Mouse (Mus musculus) cerebellum, adult 9-11 months (tissue): ENCODE data around the gene Slc35a1.
"Not testable (repeated sequence)": the region's sequence is repeated elsewhere in the genome, so short reads cannot be mapped to it uniquely, and the experiment has no call there.

Experiments
- DNase-seq: peaks from one replicate; pipeline ENCODE4 v3.0.0; 2022

The Slc35a1 gene

DNA sequence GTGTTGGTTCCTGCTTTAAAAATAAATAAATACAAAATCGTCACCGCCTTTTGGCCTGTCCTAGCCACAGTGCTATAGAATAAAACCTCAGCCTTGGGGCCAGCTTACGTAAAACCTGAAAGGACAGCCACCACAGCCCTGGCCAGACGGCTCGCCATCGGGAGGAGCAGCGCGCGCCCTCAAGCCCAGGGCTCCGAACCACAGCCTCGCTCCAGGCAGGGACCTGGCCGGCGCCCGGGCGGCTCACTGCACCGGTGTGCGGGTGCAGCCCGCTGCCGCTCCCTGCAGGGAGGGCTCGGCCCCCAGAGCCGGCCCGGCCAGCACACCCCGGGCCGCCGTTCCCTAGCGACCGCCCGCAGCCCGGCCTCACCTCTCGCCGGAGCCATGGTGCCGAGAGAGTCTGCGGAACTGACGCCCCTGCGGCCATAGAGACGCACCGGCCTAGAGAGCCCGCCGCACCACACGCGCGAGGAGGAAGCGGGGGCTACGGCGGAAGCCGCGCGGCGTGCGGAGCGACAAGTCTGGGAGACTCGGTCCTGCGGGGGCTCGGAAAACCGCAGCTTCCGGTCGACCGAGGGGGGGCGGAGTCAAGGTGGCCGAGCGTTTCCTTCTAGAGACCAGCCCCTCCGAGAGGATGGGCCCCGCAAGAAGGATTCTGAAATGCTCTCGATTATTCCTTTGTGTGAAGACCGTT is at the start of gene Slc35a1:
Gene Slc35a1 (minus strand): TSS at position 565 of the 694 bp plus-strand sequence.
- peak; percentile 96 for DNase-seq

DNA sequence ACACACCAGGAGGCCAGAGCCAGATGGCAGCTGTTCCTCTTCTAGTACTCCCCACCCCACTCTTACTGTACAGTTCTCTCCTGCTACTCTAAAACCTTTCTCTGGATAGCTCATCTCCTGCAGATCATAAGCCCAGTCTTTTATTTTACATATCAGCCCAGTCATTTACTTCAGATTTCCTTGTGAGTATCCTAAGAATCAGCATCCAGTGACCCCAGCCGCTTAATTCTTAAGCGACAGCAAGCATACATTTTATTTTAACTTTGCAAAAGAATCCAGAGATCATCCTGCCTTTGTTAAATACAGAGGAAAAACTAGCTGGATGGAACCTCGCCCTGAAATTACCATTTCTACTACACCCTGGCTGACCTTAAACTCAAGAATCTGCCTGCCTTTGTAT is 47.2 kb upstream of the Slc35a1 start:
- no peak for DNase-seq

DNA sequence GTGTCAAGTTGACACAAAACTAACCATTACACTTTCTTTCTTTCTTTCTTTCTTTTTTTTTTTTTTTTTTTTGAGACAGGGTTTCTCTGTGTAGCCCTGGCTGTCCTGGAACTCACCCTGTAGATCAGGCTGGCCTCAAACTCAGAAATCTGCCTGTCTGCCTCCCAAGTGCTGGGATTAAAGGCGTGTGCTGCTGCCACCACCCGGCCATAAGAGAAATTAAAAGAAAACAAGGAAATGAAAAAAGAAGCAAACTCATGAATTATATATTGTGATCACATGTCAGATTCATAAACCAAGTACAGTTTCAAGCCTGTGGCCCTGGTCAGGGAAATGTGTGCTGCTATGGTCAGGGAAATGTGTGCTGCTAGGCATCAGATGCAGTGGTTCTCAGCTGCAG is 46.2 kb upstream of the Slc35a1 start:
- DNase-seq = not testable (repeated sequence)

DNA sequence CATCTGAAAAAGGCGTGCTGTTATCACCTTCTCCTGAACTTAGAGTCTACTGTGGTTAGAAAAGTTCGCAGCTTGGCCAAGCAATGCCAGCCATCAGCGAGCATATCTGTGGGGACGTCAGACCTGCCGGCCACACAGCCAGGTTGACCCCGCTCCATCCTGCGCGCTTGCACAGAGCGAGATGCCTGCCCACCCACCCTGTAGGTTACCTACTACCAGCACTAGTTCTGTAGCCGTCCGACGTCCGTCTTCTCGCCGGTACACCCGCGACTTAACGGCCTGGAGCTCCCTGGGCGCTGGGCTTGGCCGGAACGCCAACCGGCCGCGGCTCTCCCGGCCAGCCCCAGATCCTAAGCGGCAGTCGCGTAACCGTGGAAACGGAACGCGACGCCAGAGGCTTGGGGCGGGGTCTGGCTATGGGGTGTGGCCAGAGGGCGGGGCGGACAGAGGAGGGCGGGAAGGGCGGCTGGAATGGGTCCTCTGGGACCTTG is 42.7 kb upstream of the Slc35a1 start, which contains the start of gene Cfap206:
Gene Cfap206 (minus strand): TSS at position 356 of the 491 bp plus-strand sequence.
- DNase-seq = peak; percentile 10

DNA sequence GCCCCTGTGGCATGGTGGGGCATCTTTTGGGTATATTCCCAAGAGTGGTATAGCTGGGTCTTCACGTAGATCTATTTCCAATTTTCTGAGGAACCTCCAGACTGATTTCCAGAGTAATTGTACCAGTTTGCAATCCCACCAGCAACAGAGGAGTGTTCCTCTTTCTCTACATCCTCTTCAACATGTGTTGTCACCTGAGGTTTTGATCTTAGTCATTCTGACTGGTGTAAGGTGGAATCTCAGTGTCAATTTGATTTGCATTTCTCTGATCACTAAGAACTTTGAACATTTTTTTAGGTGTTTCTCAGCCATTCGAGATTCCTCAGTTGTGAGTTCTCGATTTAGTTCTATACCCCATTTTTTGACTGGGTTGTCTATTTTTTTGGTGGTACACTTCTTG is 38.5 kb upstream of the Slc35a1 start:
- DNase-seq = not testable (repeated sequence)

DNA sequence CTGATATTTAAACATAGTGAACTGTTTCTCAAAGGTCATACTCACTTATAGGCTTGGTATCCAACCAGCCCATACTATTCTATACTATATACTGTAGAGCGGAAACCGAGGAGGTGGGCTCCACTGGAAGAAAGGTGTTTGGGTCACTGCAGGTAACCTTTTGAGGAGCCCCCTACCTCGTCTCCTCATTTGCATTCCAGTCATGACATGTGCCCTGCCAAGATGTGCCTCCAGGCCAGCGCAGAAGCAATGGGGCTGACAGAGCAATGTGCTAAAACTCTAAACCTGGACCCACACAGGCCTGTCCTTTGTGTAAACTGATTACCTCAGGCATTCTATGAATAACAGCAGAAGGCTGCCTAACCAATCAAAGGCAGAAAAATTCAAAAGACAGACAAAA is 37.1 kb upstream of the Slc35a1 start:
- no peak for DNase-seq

DNA sequence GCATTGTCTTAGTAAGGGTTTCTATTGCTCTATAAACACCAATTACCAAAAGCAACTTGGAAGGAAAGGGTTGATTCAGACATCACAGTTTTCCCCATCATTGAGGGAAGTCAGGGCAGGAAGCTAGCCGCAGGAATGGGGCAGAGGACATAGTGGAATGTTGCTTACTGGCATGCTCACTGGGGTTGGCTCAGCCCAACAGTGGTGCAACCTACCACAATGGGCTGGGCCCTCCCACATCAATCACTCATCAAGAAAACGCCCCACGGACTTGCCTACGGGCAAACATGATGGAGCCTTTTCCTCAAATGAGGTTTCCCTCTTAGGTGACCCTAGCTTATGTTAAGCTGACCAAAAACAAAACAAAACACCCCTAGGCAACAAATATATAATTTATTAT is 35.9 kb upstream of the Slc35a1 start:
- no peak for DNase-seq

DNA sequence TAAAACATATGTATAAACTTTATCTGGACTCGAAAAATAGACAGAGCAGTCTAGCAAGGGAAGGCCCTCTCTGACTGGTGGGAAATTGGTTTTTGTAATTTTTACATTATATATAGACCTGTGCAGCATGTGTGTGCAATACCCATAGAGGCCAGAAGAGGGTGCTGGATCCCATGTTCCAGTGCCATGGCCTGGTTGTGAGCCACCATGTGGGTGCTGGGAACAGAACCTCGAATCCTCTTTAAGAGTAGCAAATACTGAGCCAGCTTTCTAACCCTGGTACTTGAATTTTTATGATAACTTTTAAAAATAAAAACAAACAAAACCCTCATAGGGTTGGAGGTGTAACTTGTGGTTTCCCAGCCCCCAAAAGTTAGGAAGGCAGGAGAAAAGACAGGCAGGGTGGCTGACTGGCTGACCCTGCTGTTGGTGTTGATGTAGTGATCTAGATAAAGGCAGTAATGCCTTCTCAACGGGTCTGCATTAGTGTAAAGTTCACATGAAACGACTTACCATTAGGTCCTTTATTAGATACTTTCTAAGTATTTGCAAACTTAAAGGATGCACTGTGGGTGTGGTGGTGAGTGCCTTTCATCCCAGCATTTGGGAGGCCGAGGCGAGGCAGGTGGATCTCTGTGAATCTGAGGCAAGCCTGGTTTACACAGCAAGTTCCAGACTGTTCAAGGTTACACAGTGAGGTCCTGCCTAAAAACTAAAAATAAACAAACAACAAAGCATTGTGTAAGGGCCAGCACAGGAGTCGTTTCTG is 33.1 kb upstream of the Slc35a1 start:
- no peak for DNase-seq

DNA sequence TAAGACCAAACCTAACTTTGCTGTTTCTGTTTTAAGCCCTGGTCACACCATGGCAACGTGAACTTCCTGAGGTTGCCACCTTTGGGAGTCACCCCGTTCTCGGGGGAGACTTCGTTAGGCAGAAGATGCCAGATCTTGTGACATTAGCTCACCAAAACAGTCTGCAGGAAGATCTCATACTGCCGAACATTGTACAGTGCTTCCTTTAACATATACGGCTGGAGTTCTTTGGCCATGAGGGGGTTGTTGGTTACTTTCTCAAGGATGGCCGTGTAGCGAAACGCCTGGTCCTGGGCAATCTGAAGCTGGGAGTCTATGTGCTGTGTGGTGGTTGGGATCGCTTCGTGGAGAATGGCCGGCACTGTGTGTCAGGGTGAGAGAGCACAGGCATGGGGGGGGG is 32.2 kb upstream of the Slc35a1 start:
- no peak for DNase-seq

DNA sequence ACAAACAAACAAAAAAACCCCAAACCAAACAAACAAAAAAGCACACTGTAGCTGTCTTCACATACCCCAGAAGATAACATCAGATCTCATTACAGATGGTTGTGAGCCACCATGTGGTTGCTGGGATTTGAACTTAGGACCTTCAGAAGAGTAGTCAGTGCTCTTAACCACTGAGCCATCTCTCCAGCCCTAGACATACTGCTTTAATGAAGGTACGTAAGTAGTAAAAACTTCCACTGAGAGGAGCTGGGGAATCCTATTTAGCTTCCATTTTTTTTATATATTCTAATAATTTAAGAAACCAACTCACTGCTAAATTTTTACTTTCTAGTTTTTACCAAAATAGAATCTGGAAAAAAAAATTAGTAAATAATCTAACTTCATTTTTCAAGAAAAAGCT is 27.8 kb upstream of the Slc35a1 start:
- no peak for DNase-seq

DNA sequence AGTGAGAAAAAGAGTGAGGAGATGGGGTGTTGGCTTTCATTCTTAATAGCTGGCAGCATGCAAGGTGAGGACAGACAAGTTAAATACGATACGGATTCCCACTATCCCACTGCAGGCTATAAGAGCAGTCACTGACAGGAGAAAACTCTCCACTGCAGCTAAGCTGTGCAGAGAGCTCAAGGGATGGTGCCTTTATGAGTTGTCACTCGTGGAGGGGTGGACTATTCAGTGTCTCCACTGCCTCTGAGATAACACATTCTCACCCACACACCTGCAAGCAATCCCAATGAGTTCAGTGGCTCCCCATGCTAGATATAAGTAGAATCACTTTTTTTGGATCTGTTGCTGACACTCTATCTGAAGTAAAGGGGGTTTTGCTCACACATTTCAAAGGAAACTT is 20.9 kb upstream of the Slc35a1 start:
- DNase-seq = no peak

DNA sequence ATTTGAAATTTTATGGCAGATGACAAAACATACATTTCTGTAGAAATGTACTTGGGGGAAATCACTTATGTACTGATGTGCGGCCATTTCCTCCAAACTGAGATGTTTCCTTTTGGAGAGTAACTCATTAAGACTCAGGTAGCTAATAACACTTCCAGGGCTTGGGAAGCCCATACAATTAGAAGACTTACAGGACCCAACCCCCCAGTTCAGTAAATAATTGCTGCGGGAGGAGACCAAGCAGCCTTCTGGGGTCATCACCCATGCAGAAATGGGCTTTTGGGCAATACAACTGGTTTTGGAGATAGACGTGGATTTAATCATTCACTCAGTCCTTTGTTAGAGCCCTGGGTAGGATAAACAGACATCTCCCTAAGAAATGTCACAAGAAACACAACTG is 20.0 kb upstream of the Slc35a1 start:
- DNase-seq = no peak

DNA sequence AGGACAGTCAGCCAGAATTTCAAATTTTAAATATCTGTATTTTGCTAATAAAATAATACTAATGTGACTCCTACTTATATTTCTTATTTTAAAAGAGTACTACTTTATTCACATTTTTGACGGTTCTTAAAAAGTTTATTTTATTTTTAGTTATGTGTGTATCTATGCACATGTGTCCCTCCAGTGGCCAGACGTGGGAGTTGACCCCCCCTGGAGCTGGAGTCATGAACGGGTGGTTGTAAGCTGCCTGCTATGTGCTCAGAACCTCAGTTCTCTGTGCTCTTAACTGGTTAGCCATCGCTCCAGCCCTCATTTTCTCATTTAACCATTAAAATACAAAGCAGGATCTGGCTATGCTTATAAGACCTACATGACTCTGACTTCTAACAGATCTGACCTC is 15.8 kb upstream of the Slc35a1 start:
- no peak for DNase-seq

DNA sequence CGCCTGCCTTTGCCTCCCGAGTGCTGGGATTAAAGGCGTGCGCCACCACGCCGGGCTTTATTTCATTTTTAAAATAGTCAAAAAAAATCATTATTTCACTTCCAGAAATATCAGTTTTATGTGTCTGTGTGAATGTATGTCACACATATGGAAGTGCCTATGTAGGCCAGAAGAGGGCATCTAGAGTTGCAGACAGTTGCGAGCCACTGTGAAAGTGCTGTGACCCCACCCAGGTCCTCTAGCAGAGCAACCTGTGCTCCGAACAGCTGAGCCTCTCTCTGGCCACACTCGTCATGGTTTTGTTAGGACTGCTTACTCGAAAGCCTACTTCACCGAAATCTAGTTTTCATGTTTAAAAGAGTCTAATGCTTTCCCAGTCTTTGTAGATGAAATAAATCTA is 15.0 kb upstream of the Slc35a1 start:
- no peak for DNase-seq

DNA sequence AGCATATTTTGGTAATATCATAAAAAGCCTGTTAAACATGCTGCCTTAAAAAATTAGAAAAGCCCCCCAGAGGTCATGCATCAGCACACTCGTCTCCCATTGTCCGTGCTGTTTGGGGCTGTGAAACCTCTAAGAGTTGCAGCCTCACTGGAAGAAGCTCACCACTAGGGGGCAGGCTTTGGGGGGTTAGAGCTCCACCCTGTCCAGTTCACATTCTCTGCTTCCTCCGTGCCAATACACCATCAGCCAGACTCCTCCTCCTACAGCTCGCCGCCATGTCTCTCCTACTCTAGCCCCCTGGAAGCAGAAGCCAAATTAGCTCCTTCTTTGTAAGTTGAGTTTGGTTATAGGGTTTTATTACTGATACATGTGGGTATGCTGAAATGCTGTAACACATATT is 14.3 kb upstream of the Slc35a1 start:
- peak; percentile 15 for DNase-seq

DNA sequence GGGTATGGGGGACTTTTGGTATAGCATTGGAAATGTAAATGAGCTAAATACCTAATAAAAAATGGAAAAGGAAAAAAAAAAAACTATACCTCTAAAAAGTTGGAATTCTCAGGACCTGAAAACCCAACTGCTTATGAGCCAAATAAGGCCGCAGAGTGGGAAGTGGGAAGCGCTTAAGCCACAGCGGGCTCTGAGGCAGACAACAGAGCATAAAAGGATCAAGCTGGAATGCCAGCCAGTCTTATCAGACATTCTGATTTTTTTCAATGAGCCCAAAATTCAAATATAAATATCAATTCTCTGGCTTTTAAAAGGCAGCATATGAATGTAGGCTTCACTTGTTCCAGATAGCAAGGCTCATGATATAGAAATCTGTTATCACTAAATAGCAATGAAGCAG is 783 bp upstream of the Slc35a1 start:
- no peak for DNase-seq

DNA sequence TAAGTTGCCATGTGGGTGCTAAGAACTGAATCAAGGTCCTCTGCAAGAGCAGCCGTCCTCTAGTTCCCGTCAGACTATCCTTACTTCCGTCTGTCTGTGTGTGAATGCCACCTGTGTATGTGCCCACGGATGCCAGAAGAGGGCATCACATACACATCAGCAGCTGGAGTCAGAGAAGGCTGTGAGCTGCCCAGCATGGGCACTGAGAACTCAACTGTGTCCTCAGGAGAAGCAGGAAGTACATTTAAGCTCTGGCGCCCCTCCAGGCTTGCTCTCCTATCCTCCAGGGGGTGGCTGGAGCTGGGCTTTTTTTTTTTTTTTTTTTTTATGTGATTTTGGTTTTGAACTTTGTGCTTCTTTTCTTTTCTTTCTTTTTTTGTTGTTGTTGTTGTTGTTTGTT is 6.7 kb downstream of the Slc35a1 start:
- DNase-seq = no peak

DNA sequence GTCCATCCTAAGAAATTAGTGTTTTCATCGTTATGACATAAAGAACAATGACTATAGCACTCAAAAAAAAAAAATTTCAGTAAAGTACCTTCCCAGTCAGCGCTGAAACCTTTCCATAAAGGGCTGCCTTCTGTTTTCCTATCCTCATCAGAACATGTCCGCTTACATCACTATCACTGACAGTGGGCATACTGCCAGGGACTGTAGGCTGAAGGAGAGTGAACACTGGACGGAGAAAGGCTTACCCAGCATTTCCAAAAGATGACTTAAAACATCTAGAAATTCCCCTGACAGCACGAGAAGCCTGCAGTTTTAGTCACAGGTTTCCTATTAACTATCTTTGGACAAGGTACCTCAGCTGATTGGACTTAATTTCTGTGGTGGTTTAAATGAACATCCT is 13.5 kb downstream of the Slc35a1 start:
- no peak for DNase-seq

DNA sequence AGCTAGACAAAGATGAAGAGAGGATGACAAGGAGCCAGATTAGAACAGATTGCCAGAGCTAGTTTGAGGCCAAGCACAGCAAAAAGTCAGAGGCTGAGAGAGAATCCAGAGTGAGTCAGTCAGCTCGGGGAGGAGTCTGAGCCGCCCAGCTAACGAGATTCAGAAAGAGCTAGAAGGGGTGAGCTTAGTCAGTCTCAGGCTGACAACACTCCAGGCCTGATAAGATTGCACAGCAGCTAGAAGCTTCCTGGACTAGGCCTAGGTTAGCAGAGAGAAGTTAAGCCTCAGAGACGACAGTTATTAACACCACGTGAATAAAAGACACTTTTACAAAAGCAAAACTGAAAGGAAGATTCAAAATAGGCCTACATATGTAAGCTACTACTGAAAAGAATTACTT is 19.3 kb downstream of the Slc35a1 start:
- no peak for DNase-seq

DNA sequence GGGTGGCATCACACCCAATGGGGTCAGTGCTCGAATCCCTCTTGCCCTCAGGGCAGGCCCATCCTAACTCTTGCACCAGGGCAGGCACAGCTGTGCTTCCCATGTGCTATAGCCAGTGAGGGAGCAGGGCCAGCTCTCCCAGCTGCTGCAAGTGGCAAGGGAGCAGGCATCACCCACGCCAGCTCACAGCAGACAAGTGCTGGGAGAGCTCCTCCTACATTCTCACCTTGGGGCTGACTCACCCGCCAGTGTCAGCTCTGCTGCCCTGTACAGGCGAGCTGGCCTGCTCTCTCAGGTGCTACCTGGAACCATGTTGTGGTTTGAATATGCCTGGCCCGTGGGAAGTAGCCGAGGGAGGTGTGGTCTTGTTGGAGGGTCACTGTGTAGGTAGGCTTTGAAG is 25.3 kb downstream of the Slc35a1 start:
- no peak for DNase-seq

DNA sequence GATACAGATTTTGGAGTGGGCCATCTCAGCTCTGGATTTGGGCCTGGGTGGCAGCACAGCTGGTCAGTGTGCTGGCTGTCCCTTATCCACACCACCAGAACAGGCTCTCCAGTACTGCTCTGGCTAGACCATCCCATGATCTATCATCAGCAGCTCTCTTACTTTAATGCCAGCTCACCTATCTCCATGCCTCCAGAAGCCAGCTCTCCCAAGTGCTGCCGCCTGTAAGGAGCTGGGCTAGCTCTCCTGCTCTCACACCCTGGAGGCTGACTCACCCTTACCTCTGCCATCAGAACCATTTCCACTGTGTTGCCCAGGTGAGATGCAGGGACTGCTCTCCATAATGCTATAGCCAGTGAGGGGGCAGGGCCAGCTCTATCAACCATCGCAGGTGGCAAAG is 25.7 kb downstream of the Slc35a1 start:
- DNase-seq = no peak

DNA sequence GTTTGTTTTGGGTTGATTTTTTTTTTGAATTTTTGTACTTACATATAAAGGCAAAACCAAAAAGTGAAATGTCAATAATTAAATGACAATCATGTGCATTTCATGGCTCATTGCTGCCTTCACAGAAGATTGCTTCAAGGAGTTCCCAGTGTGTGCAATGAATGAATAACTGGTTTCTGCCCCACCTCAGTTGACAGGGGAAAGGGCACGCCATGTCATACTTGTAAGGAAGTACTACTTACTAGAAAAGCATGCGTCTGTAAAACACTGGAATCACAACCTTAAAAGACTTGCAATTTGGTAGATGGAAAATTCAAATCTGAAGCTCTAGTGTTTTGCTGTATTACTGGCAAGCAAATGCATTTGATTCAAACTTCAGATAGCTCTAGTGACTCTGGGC is 28.2 kb downstream of the Slc35a1 start:
- DNase-seq = no peak

DNA sequence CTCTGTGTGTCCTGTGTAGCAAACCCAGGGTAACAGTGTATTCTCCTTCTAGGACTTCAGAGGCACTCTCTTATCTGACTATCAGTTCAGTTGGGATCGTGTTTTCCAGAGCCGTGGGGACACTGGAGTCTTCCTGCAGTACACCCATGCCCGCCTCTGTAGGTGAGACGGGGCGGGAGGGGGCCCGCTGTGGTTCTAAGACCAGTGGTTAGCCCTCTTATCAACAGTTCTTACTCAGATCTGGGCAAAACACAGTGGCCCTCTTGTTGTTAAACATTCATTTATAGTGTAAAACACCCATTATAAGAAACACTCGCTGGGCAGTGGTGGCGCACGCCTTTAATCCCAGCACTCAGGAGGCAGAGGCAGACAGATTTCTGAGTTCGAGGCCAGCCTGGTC is 31.1 kb downstream of the Slc35a1 start:
- no peak for DNase-seq

DNA sequence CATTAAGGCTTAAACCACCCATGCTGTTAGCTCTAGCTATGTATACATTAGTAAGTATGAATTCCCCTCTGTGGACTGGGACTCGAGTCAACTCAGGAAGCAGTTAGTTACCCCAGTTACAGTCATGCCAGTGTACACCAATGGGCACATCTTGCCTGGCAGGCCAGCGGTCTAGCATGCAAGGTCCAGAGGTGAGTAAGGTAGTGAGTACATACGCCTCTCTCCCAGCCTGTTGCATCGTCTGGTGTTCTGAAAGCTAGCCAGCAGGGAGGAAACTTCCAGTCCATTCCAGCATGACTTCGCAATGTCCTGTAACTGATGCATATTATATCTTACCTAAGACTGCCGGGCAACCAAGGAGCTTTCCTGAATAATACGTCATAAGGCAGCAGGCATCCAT is 34.1 kb downstream of the Slc35a1 start:
- no peak for DNase-seq

DNA sequence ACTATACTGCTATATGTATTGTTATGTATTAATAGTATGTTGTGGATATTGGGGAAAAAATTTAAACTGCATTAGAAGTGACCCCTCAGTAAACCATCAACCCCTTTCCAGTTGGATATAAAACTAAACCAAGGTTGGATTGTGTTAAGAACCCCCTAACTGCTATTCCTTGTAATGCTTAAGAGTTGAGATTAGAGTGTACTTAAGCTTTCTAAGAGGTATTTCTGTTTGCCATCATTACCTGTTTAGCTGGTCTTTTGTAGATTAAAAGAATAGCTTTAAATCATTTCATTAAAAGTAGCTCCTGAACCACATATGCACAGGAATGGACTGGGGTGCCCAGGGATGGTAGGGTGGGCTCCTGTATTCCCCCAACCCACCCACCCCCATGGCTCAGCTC is 42.5 kb downstream of the Slc35a1 start:
- DNase-seq = no peak
